Mouse (Mus musculus): ENCODE data around the gene Vsnl1.

- TF ChIP-seq CTCF (IDR thresholded peaks at IDR 0.05), result no peak
- TF ChIP-seq EP300 (IDR thresholded peaks at IDR 0.05), result no peak
These were observed 37.6 kb downstream of the Vsnl1 start for GRCm38 (mm10) chr12:11398791-11399190.
